ENCODE assay signal across 21 mouse cellular contexts in the genomic region with DNA sequence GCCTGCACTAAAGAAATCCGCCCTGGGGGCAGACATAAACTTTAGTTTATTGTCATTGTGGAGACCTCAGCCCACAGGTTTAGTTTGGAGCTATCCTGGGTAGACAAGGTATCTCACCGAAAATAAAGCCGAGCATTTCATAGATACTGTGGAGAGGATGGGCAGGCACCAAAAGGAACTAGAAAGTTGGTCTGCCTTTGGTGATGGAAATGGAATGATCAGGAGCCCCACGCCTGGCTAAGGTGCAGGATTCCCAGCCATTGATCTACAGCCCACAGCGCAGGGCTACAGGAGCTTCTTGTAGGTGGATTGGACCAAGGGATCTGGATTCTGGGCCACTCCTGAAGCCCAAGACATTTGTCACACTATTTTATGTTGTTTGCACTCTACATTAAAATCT. TPM values are rescaled to one million over a fixed set of nuclear protein-coding genes. Genes with fewer than 3 reads are reported as not detected.
DNase-seq lines count a peak whose midpoint lies in the region; ATAC-seq and TF ChIP-seq lines count a peak whose summit lies in the region.
"Had no signal": no experiment of that assay in that cellular context is flagged by ENCODE, and none has a peak within 500 bp of the region (broad histone marks: within the 10 kb centered on the region; RNA-seq: fewer than 3 reads in every experiment).

No protein-coding gene starts in this region.

- no peak for ATAC-seq in hindbrain, embryonic 13.5 days (ENCODE audit: low FRiP score)
- no peak for ATAC-seq in hindbrain, postnatal 0 days
- ATAC-seq in neural tube, embryonic 12.5 days (ENCODE audit: low FRiP score, low read depth), result no peak
- ATAC-seq in neural tube, embryonic 15.5 days (ENCODE audit: low FRiP score), result no peak
- ATAC-seq: intestine, postnatal 0 days had no signal

- WGBS in hindbrain, embryonic 13.5 days, result 53% methylated on average over 5 of the region's 5 CpGs
- 55% methylated on average over 5 of the region's 5 CpGs for WGBS in hindbrain, postnatal 0 days
- 36% methylated on average over 5 of the region's 5 CpGs for WGBS in neural tube, embryonic 12.5 days
- 48% methylated on average over 5 of the region's 5 CpGs for WGBS in embryonic facial prominence, embryonic 10.5 days
- WGBS in neural tube, embryonic 15.5 days, result 42% methylated on average over 5 of the region's 5 CpGs

- no peak overlapping the region for H3K27ac ChIP-seq in hindbrain, embryonic 13.5 days
- H3K27ac ChIP-seq in hindbrain, postnatal 0 days, result no peak overlapping the region
- H3K27ac ChIP-seq in neural tube, embryonic 12.5 days, result no peak overlapping the region
- H3K27ac ChIP-seq in embryonic facial prominence, embryonic 10.5 days (replicated peaks), result no peak overlapping the region
- H3K27ac ChIP-seq in neural tube, embryonic 15.5 days (replicated peaks), result no peak overlapping the region
- H3K27ac ChIP-seq: midbrain, embryonic 12.5 days had no signal

- peaks cover 36% of the 10 kb centered on the region for H3K4me1 ChIP-seq in hindbrain, embryonic 13.5 days (replicated peaks)
- peaks cover 8% of the 10 kb centered on the region; the same call in 1 of the 2 replicates for H3K4me1 ChIP-seq in hindbrain, postnatal 0 days (ENCODE audit: insufficient read depth, low read length)
- H3K4me1 ChIP-seq in neural tube, embryonic 12.5 days, result peaks cover 20% of the 10 kb centered on the region
- peaks cover 19% of the 10 kb centered on the region for H3K4me1 ChIP-seq in embryonic facial prominence, embryonic 10.5 days
- H3K4me1 ChIP-seq in neural tube, embryonic 15.5 days, result peaks cover 48% of the 10 kb centered on the region

- peaks cover 55% of the 10 kb centered on the region for H3K36me3 ChIP-seq in hindbrain, embryonic 13.5 days
- peaks cover 39% of the 10 kb centered on the region for H3K36me3 ChIP-seq in hindbrain, postnatal 0 days (ENCODE audit: insufficient read depth, low read length)
- H3K36me3 ChIP-seq in neural tube, embryonic 12.5 days, result peaks cover 54% of the 10 kb centered on the region
- H3K36me3 ChIP-seq in embryonic facial prominence, embryonic 10.5 days (replicated peaks), result peaks cover 57% of the 10 kb centered on the region
- peaks cover 51% of the 10 kb centered on the region for H3K36me3 ChIP-seq in neural tube, embryonic 15.5 days

- H3K9ac ChIP-seq in hindbrain, embryonic 13.5 days, result peak overlapping the region; percentile 19; the same call in 1 of the 2 replicates
- no peak overlapping the region for H3K9ac ChIP-seq in hindbrain, postnatal 0 days (replicated peaks; ENCODE audit: low read length)
- no peak overlapping the region for H3K9ac ChIP-seq in neural tube, embryonic 12.5 days
- no peak overlapping the region for H3K9ac ChIP-seq in neural tube, embryonic 15.5 days (replicated peaks)
- H3K9ac ChIP-seq: midbrain, embryonic 12.5 days had no signal

- no peak overlapping the region for H3K4me2 ChIP-seq in hindbrain, embryonic 13.5 days
- no peak overlapping the region for H3K4me2 ChIP-seq in hindbrain, postnatal 0 days (ENCODE audit: low read depth, low read length)
- H3K4me2 ChIP-seq in neural tube, embryonic 12.5 days (replicated peaks), result 0 out of 2 replicates have a peak overlapping the region, but pooled peaks have one; percentile 78
- H3K4me2 ChIP-seq in neural tube, embryonic 15.5 days, result peak overlapping the region; percentile 92

- H3K4me3 ChIP-seq in hindbrain, embryonic 13.5 days, result no peak overlapping the region
- no peak overlapping the region for H3K4me3 ChIP-seq in hindbrain, postnatal 0 days (ENCODE audit: low read length)
- no peak overlapping the region for H3K4me3 ChIP-seq in neural tube, embryonic 12.5 days
- H3K4me3 ChIP-seq in embryonic facial prominence, embryonic 10.5 days, result 0 out of 2 replicates have a peak overlapping the region, but pooled peaks have one; percentile 71
- no peak overlapping the region for H3K4me3 ChIP-seq in neural tube, embryonic 15.5 days (replicated peaks)
- H3K4me3 ChIP-seq: midbrain, embryonic 12.5 days had no signal

- TF ChIP-seq CTCF in hindbrain, postnatal 0 days (IDR thresholded peaks at IDR 0.05; ENCODE audit: low read depth), result no peak

- H3K9me3 ChIP-seq in hindbrain, embryonic 13.5 days, result no peaks in the 10 kb centered on the region
- H3K9me3 ChIP-seq in hindbrain, postnatal 0 days (ENCODE audit: low read length), result no peaks in the 10 kb centered on the region
- H3K9me3 ChIP-seq in neural tube, embryonic 12.5 days, result no peaks in the 10 kb centered on the region
- no peaks in the 10 kb centered on the region for H3K9me3 ChIP-seq in embryonic facial prominence, embryonic 10.5 days
- H3K9me3 ChIP-seq in neural tube, embryonic 15.5 days (replicated peaks), result no peaks in the 10 kb centered on the region
- H3K9me3 ChIP-seq: heart, embryonic 10.5 days; midbrain, embryonic 12.5 days had no signal

- H3K27me3 ChIP-seq in hindbrain, embryonic 13.5 days, result peaks cover 9% of the 10 kb centered on the region
- H3K27me3 ChIP-seq in hindbrain, postnatal 0 days (ENCODE audit: insufficient read depth, low read length), result no peaks in the 10 kb centered on the region
- peaks cover 11% of the 10 kb centered on the region for H3K27me3 ChIP-seq in neural tube, embryonic 12.5 days (replicated peaks)
- peaks cover 30% of the 10 kb centered on the region for H3K27me3 ChIP-seq in embryonic facial prominence, embryonic 10.5 days (replicated peaks; ENCODE audit: low read depth, poor library complexity, severe bottlenecking)
- H3K27me3 ChIP-seq in neural tube, embryonic 15.5 days (replicated peaks), result no peaks in the 10 kb centered on the region

- no peak for DNase-seq in hindbrain, postnatal 0 days (ENCODE audit: low spot score)
- no peak for DNase-seq in neural tube, embryonic 10.5 days (ENCODE audit: extremely low spot score, low spot score)
- no peak for DNase-seq in embryonic facial prominence, embryonic 10.5 days (ENCODE audit: low spot score)
- no peak for DNase-seq in kidney, adult 9 months
- DNase-seq in layer of hippocampus, postnatal 36 days, result no peak
- DNase-seq: adrenal gland, adult 8-10 months; cerebellum, adult 2 months; cerebellum, postnatal 14 days; gastrocnemius, postnatal 25 days; heart, adult 11 months; heart, postnatal 4 days; kidney, postnatal 25 days; left cerebral cortex, postnatal 4 days; lung, postnatal 36 days; thymus, postnatal 14 days had no signal

RNA-seq across cellular contexts. Expression of gene Foxred2, which starts 1.1 kb away (rescaled TPM):
- polyA plus RNA-seq in hindbrain, embryonic 13.5 days (2015; fragmentation: Nextera tagmentation; extraction: Ambion mirVana), result 6.2 and 7.4 TPM in 2 replicates
- total RNA-seq in hindbrain, postnatal 0 days (2014; rRNA removed), result 26.5 and 38.7 TPM in 2 replicates
- 9.1 and 9.8 TPM in 2 replicates for polyA plus RNA-seq in hindbrain, postnatal 0 days (2015; fragmentation: Nextera tagmentation; extraction: Ambion mirVana)
- 5.5 and 6.2 TPM in 2 replicates for polyA plus RNA-seq in neural tube, embryonic 12.5 days (2016; fragmentation: Nextera tagmentation; extraction: Ambion mirVana)
- 7.2 and 7.3 TPM in 2 replicates for polyA plus RNA-seq in embryonic facial prominence, embryonic 10.5 days (2016; fragmentation: Nextera tagmentation; extraction: Ambion mirVana)
- polyA plus RNA-seq in neural tube, embryonic 15.5 days (2015; fragmentation: Nextera tagmentation; extraction: Ambion mirVana), result 8.4 and 9.3 TPM in 2 replicates
- total RNA-seq in layer of hippocampus, postnatal 36 days (2021), result 10 to 100 TPM; 10.5 to 11.8 TPM

RNA-seq across cellular contexts. Expression of gene Eif3d, which starts 13.0 kb away (rescaled TPM):
- 184 and 191 TPM in 2 replicates for polyA plus RNA-seq in hindbrain, embryonic 13.5 days (2015; fragmentation: Nextera tagmentation; extraction: Ambion mirVana)
- total RNA-seq in hindbrain, postnatal 0 days (2014; rRNA removed), result 121 and 139 TPM in 2 replicates
- polyA plus RNA-seq in hindbrain, postnatal 0 days (2015; fragmentation: Nextera tagmentation; extraction: Ambion mirVana), result 143 and 155 TPM in 2 replicates
- 204 and 205 TPM in 2 replicates for polyA plus RNA-seq in neural tube, embryonic 12.5 days (2016; fragmentation: Nextera tagmentation; extraction: Ambion mirVana)
- polyA plus RNA-seq in embryonic facial prominence, embryonic 10.5 days (2016; fragmentation: Nextera tagmentation; extraction: Ambion mirVana), result 249 and 271 TPM in 2 replicates
- 156 and 166 TPM in 2 replicates for polyA plus RNA-seq in neural tube, embryonic 15.5 days (2015; fragmentation: Nextera tagmentation; extraction: Ambion mirVana)
- 100 to 1,000 TPM in 1 of 2 experiments, 10 to 100 TPM in 1; 96.9 to 102 TPM for total RNA-seq in layer of hippocampus, postnatal 36 days (2021)

RNA-seq across cellular contexts. Expression of gene Txn2, which starts 28.8 kb away (rescaled TPM):
- 214 and 218 TPM in 2 replicates for polyA plus RNA-seq in hindbrain, embryonic 13.5 days (2015; fragmentation: Nextera tagmentation; extraction: Ambion mirVana)
- total RNA-seq in hindbrain, postnatal 0 days (2014; rRNA removed), result 46.4 and 52.5 TPM in 2 replicates
- polyA plus RNA-seq in hindbrain, postnatal 0 days (2015; fragmentation: Nextera tagmentation; extraction: Ambion mirVana), result 212 and 215 TPM in 2 replicates
- polyA plus RNA-seq in neural tube, embryonic 12.5 days (2016; fragmentation: Nextera tagmentation; extraction: Ambion mirVana), result 208 and 218 TPM in 2 replicates
- polyA plus RNA-seq in embryonic facial prominence, embryonic 10.5 days (2016; fragmentation: Nextera tagmentation; extraction: Ambion mirVana), result 287 and 289 TPM in 2 replicates
- 193 and 217 TPM in 2 replicates for polyA plus RNA-seq in neural tube, embryonic 15.5 days (2015; fragmentation: Nextera tagmentation; extraction: Ambion mirVana)
- 100 to 1,000 TPM; 125 to 135 TPM for total RNA-seq in layer of hippocampus, postnatal 36 days (2021)

Comparison
In these comparisons a context has a peak if more than half of its experiments do, and no peak if none do; other contexts are left out.
1. H3K4me2 ChIP-seq: peak in neural tube, embryonic 12.5 days (single experiment) and neural tube, embryonic 15.5 days (single experiment); none in hindbrain, embryonic 13.5 days (single experiment) and hindbrain, postnatal 0 days (single experiment).